Mouse (Mus musculus): ENCODE results near the gene Ighmbp2. TPM values are rescaled to one million over a fixed set of nuclear protein-coding genes. Genes with fewer than 3 reads are reported as not detected.
"Not testable (repeated sequence)": the region's sequence is repeated elsewhere in the genome, so short reads cannot be mapped to it uniquely, and the experiment has no call there.

Gene Ighmbp2
- polyA plus RNA-seq, 1 experiment from 2014 or later = 11.9 TPM

- no peaks in the 10 kb centered on the region for H3K9me3 ChIP-seq
- no peak overlapping the region for H3K4me2 ChIP-seq (replicated peaks)
- H3K4me3 ChIP-seq (replicated peaks) = no peak overlapping the region
- no peaks in the 10 kb centered on the region for H3K4me1 ChIP-seq (replicated peaks)
- H3K27ac ChIP-seq = no peak overlapping the region
- ATAC-seq = no peak
- peaks cover 62% of the 10 kb centered on the region for H3K36me3 ChIP-seq
- WGBS = 96% methylated on average over 3 of the region's 3 CpGs
- H3K9ac ChIP-seq (replicated peaks) = no peak overlapping the region
- H3K27me3 ChIP-seq = no peaks in the 10 kb centered on the region
Observed at GRCm38 (mm10) chr19:3260591-3260990, 22.2 kb downstream of the Ighmbp2 start.

- H3K4me2 ChIP-seq (replicated peaks) = no peak overlapping the region
- no peaks in the 10 kb centered on the region for H3K4me1 ChIP-seq (replicated peaks)
- H3K27me3 ChIP-seq = no peaks in the 10 kb centered on the region
- no peak overlapping the region for H3K27ac ChIP-seq
- no peaks in the 10 kb centered on the region for H3K9me3 ChIP-seq
- peaks cover 57% of the 10 kb centered on the region for H3K36me3 ChIP-seq
- WGBS = 91% methylated on average over 8 of the region's 8 CpGs
- no peak overlapping the region for H3K9ac ChIP-seq (replicated peaks)
- no peak for ATAC-seq
- H3K4me3 ChIP-seq (replicated peaks) = no peak overlapping the region
Observed at GRCm38 (mm10) chr19:3260016-3260415, 22.8 kb downstream of the Ighmbp2 start.

GRCm38 (mm10) chr19:3225261-3225660 is 57.6 kb downstream of the Ighmbp2 start:
- not testable (repeated sequence) for H3K9ac ChIP-seq (replicated peaks); H3K4me2 ChIP-seq (replicated peaks); H3K27ac ChIP-seq; ATAC-seq; H3K4me3 ChIP-seq (replicated peaks); H3K36me3 ChIP-seq; H3K9me3 ChIP-seq; H3K27me3 ChIP-seq; H3K4me1 ChIP-seq (replicated peaks)
- 70% methylated on average over 5 of the region's 6 CpGs for WGBS

- not testable (repeated sequence) for H3K36me3 ChIP-seq; H3K9ac ChIP-seq (replicated peaks); ATAC-seq; H3K4me2 ChIP-seq (replicated peaks); H3K4me1 ChIP-seq (replicated peaks); H3K9me3 ChIP-seq; H3K27me3 ChIP-seq; H3K27ac ChIP-seq; H3K4me3 ChIP-seq (replicated peaks)
- 77% methylated on average over 1 of the region's 1 CpGs for WGBS
Observed at GRCm38 (mm10) chr19:3214937-3215336, 67.9 kb downstream of the Ighmbp2 start.

Small RNA genes lying within 50 kb of the gene (microRNA-seq; reads per million reads assigned to microRNA genes)
- gene Mir6984 = 0.62 reads per million

Other genes with a start within 250 kb of the Ighmbp2 start
- gene Mrpl21, start 116 bp downstream of the Ighmbp2 start, polyA plus RNA-seq (2015; fragmentation: Nextera tagmentation; extraction: Ambion mirVana) = 111 and 118 TPM in 2 replicates
- gene Cpt1a, start 39.3 kb upstream of the Ighmbp2 start, polyA plus RNA-seq (2015; fragmentation: Nextera tagmentation; extraction: Ambion mirVana) = 12.9 TPM in 2 replicates
- gene Tesmin, start 105.8 kb upstream of the Ighmbp2 start, polyA plus RNA-seq (2015; fragmentation: Nextera tagmentation; extraction: Ambion mirVana) = 0.35 and 0.37 TPM in 2 replicates
- 4.0 and 4.7 TPM in 2 replicates for gene Gal, start 131.5 kb upstream of the Ighmbp2 start, polyA plus RNA-seq (2015; fragmentation: Nextera tagmentation; extraction: Ambion mirVana)

Data from midbrain, embryonic 13.5 days (tissue).